Mouse (Mus musculus): Measurements from ENCODE around the gene Srgap3. TPM values are rescaled to one million over a fixed set of nuclear protein-coding genes. Genes with fewer than 3 reads are reported as not detected.

Gene Srgap3
- polyA plus RNA-seq, 1 experiment from 2014 or later: 33.7 TPM

- H3K27ac ChIP-seq (replicated peaks): peak overlapping the region; percentile 90
- peaks cover 63% of the 10 kb centered on the region for H3K4me1 ChIP-seq
- ATAC-seq (replicated peaks): peak; percentile 18; the same call in 1 of the 2 replicates
- no peaks in the 10 kb centered on the region for H3K9me3 ChIP-seq
- H3K4me3 ChIP-seq: no peak overlapping the region
- H3K9ac ChIP-seq (replicated peaks): no peak overlapping the region
- H3K36me3 ChIP-seq: no peaks in the 10 kb centered on the region
- H3K4me2 ChIP-seq (replicated peaks): peak overlapping the region; percentile 27
- no peaks in the 10 kb centered on the region for H3K27me3 ChIP-seq
- WGBS: 26% methylated on average over 10 of the region's 10 CpGs
Observed at GRCm38 (mm10) chr6:112972127-112972526, 25.1 kb upstream of the Srgap3 start.

- Histone ChIP-seq H3K9ac (replicated peaks) (peak overlapping the region; percentile 19; the same call in 1 of the 2 replicates), H3K4me3 (no peak overlapping the region), H3K27ac (replicated peaks) (peak overlapping the region; percentile 90), H3K4me1 (peaks cover 54% of the 10 kb centered on the region), H3K36me3 (no peaks in the 10 kb centered on the region), H3K9me3 (no peaks in the 10 kb centered on the region), H3K4me2 (replicated peaks) (peak overlapping the region; percentile 27; the same call in 1 of the 2 replicates), H3K27me3 (no peaks in the 10 kb centered on the region)
- WGBS: 12% methylated on average over 6 of the region's 6 CpGs
- no peak for ATAC-seq (replicated peaks)
Observed at GRCm38 (mm10) chr6:112971116-112971768, 24.2 kb upstream of the Srgap3 start.

GRCm38 (mm10) chr6:112967359-112967758 lies 20.3 kb upstream of the Srgap3 start:
- Histone ChIP-seq H3K4me2 (replicated peaks) (no peak overlapping the region), H3K27me3 (no peaks in the 10 kb centered on the region), H3K36me3 (no peaks in the 10 kb centered on the region), H3K4me3 (no peak overlapping the region), H3K4me1 (peaks cover 18% of the 10 kb centered on the region), H3K9me3 (no peaks in the 10 kb centered on the region), H3K9ac (replicated peaks) (no peak overlapping the region), H3K27ac (replicated peaks) (no peak overlapping the region)
- ATAC-seq (replicated peaks): no peak
- WGBS: 94% methylated on average over 6 of the region's 6 CpGs

GRCm38 (mm10) chr6:112958360-112958759 lies 11.3 kb upstream of the Srgap3 start:
- H3K36me3 ChIP-seq: no peaks in the 10 kb centered on the region
- H3K9me3 ChIP-seq: no peaks in the 10 kb centered on the region
- no peak overlapping the region for H3K9ac ChIP-seq (replicated peaks)
- no peak overlapping the region for H3K4me3 ChIP-seq
- H3K4me1 ChIP-seq: no peaks in the 10 kb centered on the region
- no peak for ATAC-seq (replicated peaks)
- no peaks in the 10 kb centered on the region for H3K27me3 ChIP-seq
- no peak overlapping the region for H3K27ac ChIP-seq (replicated peaks)
- 67% methylated on average over 6 of the region's 6 CpGs for WGBS
- no peak overlapping the region for H3K4me2 ChIP-seq (replicated peaks)

GRCm38 (mm10) chr6:112957583-112958280 lies 10.7 kb upstream of the Srgap3 start:
- 43% methylated on average over 11 of the region's 11 CpGs for WGBS
- Histone ChIP-seq H3K9ac (replicated peaks) (no peak overlapping the region), H3K4me2 (replicated peaks) (no peak overlapping the region), H3K4me1 (no peaks in the 10 kb centered on the region), H3K4me3 (no peak overlapping the region), H3K36me3 (no peaks in the 10 kb centered on the region), H3K27me3 (no peaks in the 10 kb centered on the region), H3K9me3 (no peaks in the 10 kb centered on the region), H3K27ac (replicated peaks) (no peak overlapping the region)
- no peak for ATAC-seq (replicated peaks)

- no peak overlapping the region for H3K4me2 ChIP-seq (replicated peaks)
- H3K4me1 ChIP-seq: no peaks in the 10 kb centered on the region
- H3K36me3 ChIP-seq: no peaks in the 10 kb centered on the region
- ATAC-seq (replicated peaks): no peak
- H3K9me3 ChIP-seq: no peaks in the 10 kb centered on the region
- no peak overlapping the region for H3K9ac ChIP-seq (replicated peaks)
- H3K4me3 ChIP-seq: no peak overlapping the region
- 83% methylated on average over 2 of the region's 2 CpGs for WGBS
- no peak overlapping the region for H3K27ac ChIP-seq (replicated peaks)
- H3K27me3 ChIP-seq: no peaks in the 10 kb centered on the region
Observed at GRCm38 (mm10) chr6:112955773-112956172, 8.7 kb upstream of the Srgap3 start.

GRCm38 (mm10) chr6:112953905-112954304 lies 6.8 kb upstream of the Srgap3 start:
- ATAC-seq (replicated peaks): no peak
- H3K36me3 ChIP-seq: no peaks in the 10 kb centered on the region
- H3K9me3 ChIP-seq: no peaks in the 10 kb centered on the region
- WGBS: 92% methylated on average over 7 of the region's 7 CpGs
- no peak overlapping the region for H3K9ac ChIP-seq (replicated peaks)
- H3K4me1 ChIP-seq: peaks cover 4% of the 10 kb centered on the region
- no peak overlapping the region for H3K4me2 ChIP-seq (replicated peaks)
- H3K27me3 ChIP-seq: no peaks in the 10 kb centered on the region
- no peak overlapping the region for H3K27ac ChIP-seq (replicated peaks)
- no peak overlapping the region for H3K4me3 ChIP-seq

- no peak overlapping the region for H3K9ac ChIP-seq (replicated peaks)
- no peak for ATAC-seq (replicated peaks)
- WGBS: 74% methylated on average over 2 of the region's 2 CpGs
- peaks cover 19% of the 10 kb centered on the region for H3K4me1 ChIP-seq
- no peak overlapping the region for H3K4me2 ChIP-seq (replicated peaks)
- H3K9me3 ChIP-seq: no peaks in the 10 kb centered on the region
- H3K27ac ChIP-seq (replicated peaks): no peak overlapping the region
- no peaks in the 10 kb centered on the region for H3K27me3 ChIP-seq
- no peaks in the 10 kb centered on the region for H3K36me3 ChIP-seq
- H3K4me3 ChIP-seq: no peak overlapping the region
Observed at GRCm38 (mm10) chr6:112951254-112951653, 4.2 kb upstream of the Srgap3 start.

GRCm38 (mm10) chr6:112950205-112951110 lies 3.4 kb upstream of the Srgap3 start:
- Histone ChIP-seq H3K4me1 (peaks cover 19% of the 10 kb centered on the region), H3K9me3 (no peaks in the 10 kb centered on the region), H3K36me3 (no peaks in the 10 kb centered on the region), H3K4me3 (no peak overlapping the region), H3K4me2 (replicated peaks) (no peak overlapping the region), H3K9ac (replicated peaks) (no peak overlapping the region), H3K27ac (replicated peaks) (no peak overlapping the region), H3K27me3 (no peaks in the 10 kb centered on the region)
- WGBS: 55% methylated on average over 8 of the region's 8 CpGs
- ATAC-seq (replicated peaks): no peak

- Histone ChIP-seq H3K4me1 (peaks cover 20% of the 10 kb centered on the region), H3K4me2 (replicated peaks) (no peak overlapping the region), H3K9ac (replicated peaks) (no peak overlapping the region), H3K4me3 (no peak overlapping the region), H3K9me3 (no peaks in the 10 kb centered on the region), H3K27ac (replicated peaks) (no peak overlapping the region), H3K27me3 (no peaks in the 10 kb centered on the region), H3K36me3 (no peaks in the 10 kb centered on the region)
- ATAC-seq (replicated peaks): no peak
- WGBS: 44% methylated on average over 2 of the region's 2 CpGs
Observed at GRCm38 (mm10) chr6:112949220-112949619, 2.2 kb upstream of the Srgap3 start.

GRCm38 (mm10) chr6:112948416-112948815 lies 1.4 kb upstream of the Srgap3 start:
- H3K4me1 ChIP-seq: peaks cover 28% of the 10 kb centered on the region
- no peak for ATAC-seq (replicated peaks)
- WGBS: 83% methylated on average over 2 of the region's 2 CpGs
- no peaks in the 10 kb centered on the region for H3K27me3 ChIP-seq
- H3K27ac ChIP-seq (replicated peaks): peak overlapping the region; percentile 89; the same call in 1 of the 2 replicates
- no peaks in the 10 kb centered on the region for H3K36me3 ChIP-seq
- no peak overlapping the region for H3K4me3 ChIP-seq
- H3K9ac ChIP-seq (replicated peaks): no peak overlapping the region
- no peaks in the 10 kb centered on the region for H3K9me3 ChIP-seq
- no peak overlapping the region for H3K4me2 ChIP-seq (replicated peaks)

Measured in forebrain, embryonic 15.5 days (tissue).